Comparison of ENCODE assay signal across 32 mouse cellular contexts in the genomic region with DNA sequence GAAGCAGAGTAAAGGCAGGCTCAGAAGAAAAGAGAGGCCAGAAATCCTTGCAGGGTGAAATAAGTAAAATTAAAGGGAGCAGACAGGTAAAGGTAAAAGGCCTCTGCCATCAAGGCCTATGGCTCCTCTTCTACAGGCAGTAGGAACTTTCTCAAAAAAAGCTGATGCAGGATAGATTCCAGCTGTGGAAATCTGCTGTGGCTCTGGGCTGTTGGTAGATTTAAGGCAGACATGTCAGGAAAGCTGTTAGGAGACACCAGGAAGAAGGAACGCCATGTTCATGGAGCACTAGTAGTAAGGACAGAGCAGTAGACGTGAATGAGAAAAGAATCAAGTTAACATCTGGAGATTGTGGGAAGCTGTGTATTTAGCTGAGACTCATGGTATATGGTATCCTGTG. TPM values are rescaled to one million over a fixed set of nuclear protein-coding genes. Genes with fewer than 3 reads are reported as not detected.
"Had no signal": no experiment of that assay in that cellular context is flagged by ENCODE, and none has a peak within 500 bp of the region (broad histone marks: within the 10 kb centered on the region; RNA-seq: fewer than 3 reads in every experiment).

No protein-coding gene starts in this region.

- H3K4me2 ChIP-seq: limb, embryonic 12.5 days; limb, embryonic 13.5 days; limb, embryonic 15.5 days; liver, embryonic 11.5 days; liver, embryonic 12.5 days; liver, embryonic 13.5 days; liver, embryonic 15.5 days; lung, embryonic 15.5 days; midbrain, embryonic 11.5 days; midbrain, embryonic 12.5 days; midbrain, embryonic 13.5 days; midbrain, embryonic 15.5 days; neural tube, embryonic 12.5 days had no signal

- H3K4me1 ChIP-seq: liver, embryonic 12.5 days; liver, embryonic 13.5 days; liver, embryonic 15.5 days; midbrain, embryonic 10.5 days; midbrain, embryonic 15.5 days; neural tube, embryonic 12.5 days had no signal

- H3K9me3 ChIP-seq: limb, embryonic 10.5 days; limb, embryonic 12.5 days; limb, embryonic 13.5 days; limb, embryonic 15.5 days; liver, embryonic 12.5 days; liver, embryonic 13.5 days; liver, embryonic 15.5 days; lung, embryonic 15.5 days; megakaryocyte, embryonic 14.5 days; midbrain, embryonic 10.5 days; midbrain, embryonic 12.5 days; midbrain, embryonic 13.5 days; midbrain, embryonic 15.5 days; neural tube, embryonic 12.5 days had no signal

- H3K27ac ChIP-seq: left cerebral cortex, adult 2 months; limb, embryonic 12.5 days; limb, embryonic 13.5 days; limb, embryonic 15.5 days; liver, embryonic 12.5 days; liver, embryonic 13.5 days; liver, embryonic 14.5 days; liver, embryonic 15.5 days; lung, embryonic 15.5 days; macrophage; midbrain, embryonic 10.5 days; midbrain, embryonic 12.5 days; midbrain, embryonic 13.5 days; midbrain, embryonic 15.5 days; neural tube, embryonic 12.5 days had no signal

- H3K9ac ChIP-seq: limb, embryonic 12.5 days; limb, embryonic 13.5 days; limb, embryonic 15.5 days; liver, embryonic 12.5 days; liver, embryonic 13.5 days; liver, embryonic 14.5 days; liver, embryonic 15.5 days; liver, postnatal 0 days; lung, embryonic 15.5 days; midbrain, embryonic 12.5 days; midbrain, embryonic 13.5 days; midbrain, embryonic 15.5 days; neural tube, embryonic 12.5 days had no signal

- H3K4me3 ChIP-seq: left cerebral cortex, adult 2 months; limb, embryonic 10.5 days; limb, embryonic 12.5 days; limb, embryonic 13.5 days; limb, embryonic 15.5 days; liver, embryonic 12.5 days; liver, embryonic 13.5 days; liver, embryonic 15.5 days; lung, embryonic 15.5 days; megakaryocyte, embryonic 14.5 days; midbrain, embryonic 10.5 days; midbrain, embryonic 12.5 days; midbrain, embryonic 13.5 days; midbrain, embryonic 15.5 days; myocyte; neural tube, embryonic 12.5 days had no signal

- DNase-seq: layer of hippocampus, postnatal 36 days; left cerebral cortex, postnatal 4 days; liver; liver, embryonic 13.5 days; liver, postnatal 0 days; lung, adult 18-20 months; lung, adult 2 months; lung, postnatal 4 days; midbrain, embryonic 14.5 days had no signal

- H3K27me3 ChIP-seq: limb, embryonic 12.5 days; limb, embryonic 13.5 days; limb, embryonic 15.5 days; liver, embryonic 12.5 days; liver, embryonic 13.5 days; liver, embryonic 15.5 days; lung, embryonic 15.5 days; midbrain, embryonic 12.5 days; midbrain, embryonic 13.5 days; midbrain, embryonic 15.5 days; neural tube, embryonic 12.5 days had no signal

- ATAC-seq: liver, embryonic 12.5 days; liver, postnatal 0 days; midbrain, embryonic 13.5 days; midbrain, embryonic 15.5 days; midbrain, embryonic 16.5 days had no signal

- H3K36me3 ChIP-seq: limb, embryonic 10.5 days; limb, embryonic 12.5 days; limb, embryonic 13.5 days; limb, embryonic 15.5 days; liver, embryonic 12.5 days; liver, embryonic 13.5 days; liver, embryonic 15.5 days; lung, embryonic 15.5 days; midbrain, embryonic 10.5 days; midbrain, embryonic 12.5 days; midbrain, embryonic 13.5 days; midbrain, embryonic 15.5 days; neural tube, embryonic 12.5 days had no signal

RNA-seq across cellular contexts. Expression of gene Cfap161, which starts 5.4 kb away (rescaled TPM):
- polyA plus RNA-seq: liver, adult 2 months; liver, embryonic 11.5 days; liver, embryonic 12.5 days; liver, embryonic 13.5 days; liver, embryonic 15.5 days; liver, embryonic 16.5 days; liver, postnatal 0 days; midbrain, embryonic 11.5 days; midbrain, embryonic 12.5 days; neural tube, embryonic 11.5 days; neural tube, embryonic 12.5 days had no signal
